Mouse (Mus musculus) hindbrain, embryonic 12.5 days (tissue): ENCODE data around the gene F2r. TPM values are rescaled to one million over a fixed set of nuclear protein-coding genes. Genes with fewer than 3 reads are reported as not detected.
A peak's percentile ranks its signal among the peaks of the same experiment; 100 is the strongest.

Experiments used
- ATAC-seq: fragments of 200-750 bp; cut with Nextera tagmentation; 2 replicates; pipeline ENCODE4 v1.8.0; 2017; ENCODE audit warnings: moderate TSS enrichment; ENCODE audit not compliant: low FRiP score
- H3K27ac ChIP-seq: fragments of 300-500 bp; sonication (generic); 2 replicates; pipeline ENCODE4 v1.5.1; 2016; ENCODE audit warnings: mild to moderate bottlenecking
- H3K27me3 ChIP-seq: fragments of 300-500 bp; sonication (generic); 2 replicates; pipeline ENCODE4 v1.6.1; 2016; ENCODE audit warnings: mild to moderate bottlenecking
- H3K36me3 ChIP-seq: fragments of 300-500 bp; sonication (generic); 2 replicates; pipeline ENCODE4 v1.6.1; 2016; ENCODE audit warnings: mild to moderate bottlenecking
- H3K4me1 ChIP-seq: fragments of 300-500 bp; sonication (generic); 2 replicates; pipeline ENCODE4 v1.6.1; 2016
- H3K4me2 ChIP-seq: fragments of 300-500 bp; sonication (generic); replicated peaks from 2 replicates; pipeline ENCODE4 v1.6.1; 2016; ENCODE audit warnings: mild to moderate bottlenecking
- H3K4me3 ChIP-seq: fragments of 300-500 bp; sonication (generic); 2 replicates; pipeline ENCODE4 v1.5.1; 2016; ENCODE audit warnings: mild to moderate bottlenecking
- H3K9ac ChIP-seq: fragments of 300-500 bp; sonication (generic); 2 replicates; pipeline ENCODE4 v1.6.1; 2016; ENCODE audit warnings: mild to moderate bottlenecking, moderate library complexity
- H3K9me3 ChIP-seq: fragments of 300-500 bp; sonication (generic); replicated peaks from 2 replicates; pipeline ENCODE4 v1.6.1; 2016; ENCODE audit warnings: mild to moderate bottlenecking
- WGBS: fragments of 180-500 bp; shearing (Covaris S2); methylation state at CpG from one replicate; pipeline ENCODE4 v1.1.7; 2016; 5-methylcytosine and 5-hydroxymethylcytosine counted together
- polyA plus RNA-seq: library from polyadenylated mRNA; unstranded; fragments of >200 nt; fragmentation: Nextera tagmentation; extraction: Ambion mirVana; gene quantifications from 2 replicates; pipeline ENCODE4 v1.2.1, GENCODE M21; 2016

F2r gene
- 102 and 110 TPM in 2 replicates for polyA plus RNA-seq

GRCm38 (mm10) chr13:95618309-95618712 lies at the start of gene F2r:
Gene F2r (minus strand): TSS chr13:95618487.
- Histone ChIP-seq H3K4me1 (peaks cover 35% of the 10 kb centered on the region), H3K27ac (peak within 1 kb of the TSS; percentile 75), H3K4me2 (peak within 1 kb of the TSS; percentile 74), H3K36me3 (no peaks in the 10 kb centered on the region), H3K4me3 (peak within 1 kb of the TSS; percentile 86), H3K27me3 (no peaks in the 10 kb centered on the region), H3K9ac (peak within 1 kb of the TSS; percentile 93), H3K9me3 (no peaks in the 10 kb centered on the region)
- ATAC-seq = peak; percentile 93
- 0% methylated on average over 41 of the region's 42 CpGs for WGBS

- H3K27ac ChIP-seq = no peak overlapping the region
- 0 out of 2 replicates have a peak overlapping the region, but pooled peaks have one; percentile 19 for H3K4me2 ChIP-seq
- 31% methylated on average over 7 of the region's 7 CpGs for WGBS
- no peaks in the 10 kb centered on the region for H3K4me1 ChIP-seq
- H3K36me3 ChIP-seq = peaks cover 26% of the 10 kb centered on the region
- no peaks in the 10 kb centered on the region for H3K9me3 ChIP-seq
- no peaks in the 10 kb centered on the region for H3K27me3 ChIP-seq
- no peak for ATAC-seq
- no peak overlapping the region for H3K4me3 ChIP-seq
- no peak overlapping the region for H3K9ac ChIP-seq
These were observed 49.0 kb upstream of the F2r start for GRCm38 (mm10) chr13:95667260-95667659.

GRCm38 (mm10) chr13:95665644-95666356 lies 47.5 kb upstream of the F2r start:
- Histone ChIP-seq H3K9ac (no peak overlapping the region), H3K36me3 (peaks cover 29% of the 10 kb centered on the region), H3K4me3 (no peak overlapping the region), H3K9me3 (no peaks in the 10 kb centered on the region), H3K4me2 (no peak overlapping the region), H3K4me1 (no peaks in the 10 kb centered on the region), H3K27me3 (no peaks in the 10 kb centered on the region), H3K27ac (no peak overlapping the region)
- no peak for ATAC-seq
- 81% methylated on average over 13 of the region's 13 CpGs for WGBS

- Histone ChIP-seq H3K9ac (no peak overlapping the region), H3K4me3 (no peak overlapping the region), H3K4me1 (no peaks in the 10 kb centered on the region), H3K27me3 (no peaks in the 10 kb centered on the region), H3K36me3 (peaks cover 28% of the 10 kb centered on the region), H3K27ac (no peak overlapping the region), H3K4me2 (no peak overlapping the region), H3K9me3 (no peaks in the 10 kb centered on the region)
- ATAC-seq = no peak
- WGBS = 94% methylated on average over 4 of the region's 4 CpGs
These were observed 45.5 kb upstream of the F2r start for GRCm38 (mm10) chr13:95663834-95664233.

GRCm38 (mm10) chr13:95659432-95659831 lies 41.1 kb upstream of the F2r start:
- Histone ChIP-seq H3K27ac (no peak overlapping the region), H3K36me3 (peaks cover 29% of the 10 kb centered on the region), H3K4me3 (no peak overlapping the region), H3K4me1 (no peaks in the 10 kb centered on the region), H3K4me2 (no peak overlapping the region), H3K27me3 (no peaks in the 10 kb centered on the region), H3K9ac (no peak overlapping the region), H3K9me3 (no peaks in the 10 kb centered on the region)
- no peak for ATAC-seq
- WGBS = 86% methylated on average over 7 of the region's 7 CpGs

GRCm38 (mm10) chr13:95657171-95657570 lies 38.9 kb upstream of the F2r start:
- no peak overlapping the region for H3K27ac ChIP-seq
- no peak overlapping the region for H3K9ac ChIP-seq
- no peaks in the 10 kb centered on the region for H3K9me3 ChIP-seq
- no peaks in the 10 kb centered on the region for H3K4me1 ChIP-seq
- peaks cover 13% of the 10 kb centered on the region; the same call in 1 of the 2 replicates for H3K36me3 ChIP-seq
- H3K4me3 ChIP-seq = no peak overlapping the region
- H3K4me2 ChIP-seq = no peak overlapping the region
- WGBS = 68% methylated on average over 9 of the region's 9 CpGs
- no peaks in the 10 kb centered on the region for H3K27me3 ChIP-seq
- ATAC-seq = no peak

- no peak overlapping the region for H3K4me2 ChIP-seq
- ATAC-seq = peak; percentile 40; the same call in 1 of the 2 replicates
- H3K9ac ChIP-seq = no peak overlapping the region
- no peaks in the 10 kb centered on the region for H3K9me3 ChIP-seq
- no peak overlapping the region for H3K4me3 ChIP-seq
- H3K4me1 ChIP-seq = no peaks in the 10 kb centered on the region
- H3K36me3 ChIP-seq = peaks cover 16% of the 10 kb centered on the region; the same call in 1 of the 2 replicates
- 40% methylated on average over 9 of the region's 9 CpGs for WGBS
- H3K27ac ChIP-seq = peak overlapping the region; percentile 26; the same call in 1 of the 2 replicates
- no peaks in the 10 kb centered on the region for H3K27me3 ChIP-seq
These were observed 37.0 kb upstream of the F2r start for GRCm38 (mm10) chr13:95655284-95655683.

GRCm38 (mm10) chr13:95653696-95654095 lies 35.4 kb upstream of the F2r start:
- no peaks in the 10 kb centered on the region for H3K9me3 ChIP-seq
- WGBS = 83% methylated on average over 4 of the region's 4 CpGs
- no peak overlapping the region for H3K4me2 ChIP-seq
- no peaks in the 10 kb centered on the region for H3K27me3 ChIP-seq
- no peak overlapping the region for H3K27ac ChIP-seq
- H3K4me3 ChIP-seq = no peak overlapping the region
- no peak for ATAC-seq
- H3K36me3 ChIP-seq = peaks cover 18% of the 10 kb centered on the region; the same call in 1 of the 2 replicates
- no peaks in the 10 kb centered on the region for H3K4me1 ChIP-seq
- no peak overlapping the region for H3K9ac ChIP-seq

GRCm38 (mm10) chr13:95651870-95652668 lies 33.8 kb upstream of the F2r start:
- H3K4me3 ChIP-seq = no peak overlapping the region
- H3K4me2 ChIP-seq = no peak overlapping the region
- ATAC-seq = no peak
- H3K36me3 ChIP-seq = 0 out of 2 replicates have a peak, but pooled peaks cover 11% of the 10 kb centered on the region
- no peaks in the 10 kb centered on the region for H3K27me3 ChIP-seq
- no peak overlapping the region for H3K27ac ChIP-seq
- no peaks in the 10 kb centered on the region for H3K9me3 ChIP-seq
- H3K9ac ChIP-seq = no peak overlapping the region
- no peaks in the 10 kb centered on the region for H3K4me1 ChIP-seq
- 87% methylated on average over 7 of the region's 7 CpGs for WGBS

- Histone ChIP-seq H3K27me3 (no peaks in the 10 kb centered on the region), H3K9ac (no peak overlapping the region)
- WGBS = 91% methylated on average over 3 of the region's 3 CpGs
These were observed 31.7 kb upstream of the F2r start for GRCm38 (mm10) chr13:95649941-95650340.

GRCm38 (mm10) chr13:95647248-95647647 lies 29.0 kb upstream of the F2r start:
- Histone ChIP-seq H3K27me3 (no peaks in the 10 kb centered on the region), H3K4me2 (no peak overlapping the region), H3K4me1 (no peaks in the 10 kb centered on the region), H3K4me3 (no peak overlapping the region), H3K27ac (no peak overlapping the region), H3K36me3 (peaks cover 20% of the 10 kb centered on the region), H3K9me3 (no peaks in the 10 kb centered on the region), H3K9ac (no peak overlapping the region)
- WGBS = 80% methylated on average over 4 of the region's 4 CpGs
- ATAC-seq = no peak

More at GRCm38 (mm10) chr13:95649941-95650340, 31.7 kb upstream of the F2r start:
- no peak overlapping the region for H3K4me2 ChIP-seq
- H3K9me3 ChIP-seq = no peaks in the 10 kb centered on the region
- no peak overlapping the region for H3K4me3 ChIP-seq
- peaks cover 18% of the 10 kb centered on the region; the same call in 1 of the 2 replicates for H3K36me3 ChIP-seq
- no peak for ATAC-seq
- H3K4me1 ChIP-seq = no peaks in the 10 kb centered on the region
- no peak overlapping the region for H3K27ac ChIP-seq

GRCm38 (mm10) chr13:95646687-95647111 lies 28.4 kb upstream of the F2r start:
- Histone ChIP-seq H3K36me3 (peaks cover 16% of the 10 kb centered on the region), H3K9me3 (no peaks in the 10 kb centered on the region), H3K4me1 (no peaks in the 10 kb centered on the region), H3K4me3 (no peak overlapping the region), H3K9ac (no peak overlapping the region), H3K27ac (no peak overlapping the region), H3K4me2 (no peak overlapping the region), H3K27me3 (no peaks in the 10 kb centered on the region)
- 68% methylated on average over 9 of the region's 9 CpGs for WGBS
- ATAC-seq = no peak
